Mouse (Mus musculus): ENCODE measurements at regions not wholly inside any gene's neighbourhood (a gene's known extent, or its start where the extent isn't known, plus 50 kb on each side); places are given as distances from the start of the nearest gene placed in this dataset.

GRCm38 (mm10) chr4:5379215-5379614 lies 586.1 kb upstream of the Impad1 start:
- 93% methylated on average over 1 of the region's 1 CpGs for WGBS
- Histone ChIP-seq H3K27ac (ENCODE audit: low read depth, low read length) (no peak overlapping the region), H3K27me3 (ENCODE audit: control insufficient read depth, insufficient read depth, low read length) (no peaks in the 10 kb centered on the region), H3K4me1 (ENCODE audit: control insufficient read depth, insufficient read depth, low read length) (no peaks in the 10 kb centered on the region), H3K9ac (replicated peaks; ENCODE audit: low read depth, low read length) (no peak overlapping the region), H3K9me3 (ENCODE audit: control insufficient read depth, low read length) (no peaks in the 10 kb centered on the region), H3K4me3 (ENCODE audit: low read depth, low read length) (no peak overlapping the region), H3K4me2 (ENCODE audit: low read depth, low read length) (no peak overlapping the region), H3K36me3 (ENCODE audit: control insufficient read depth, insufficient read depth, low read length) (no peaks in the 10 kb centered on the region)
- no peak for ATAC-seq (ENCODE audit: low read depth)

GRCm38 (mm10) chr4:5358274-5358673 lies 565.1 kb upstream of the Impad1 start:
- Histone ChIP-seq H3K4me3 (ENCODE audit: low read depth, low read length) (no peak overlapping the region), H3K9me3 (ENCODE audit: control insufficient read depth, low read length) (no peaks in the 10 kb centered on the region), H3K9ac (replicated peaks; ENCODE audit: low read depth, low read length) (no peak overlapping the region), H3K4me1 (ENCODE audit: control insufficient read depth, insufficient read depth, low read length) (no peaks in the 10 kb centered on the region), H3K27me3 (ENCODE audit: control insufficient read depth, insufficient read depth, low read length) (no peaks in the 10 kb centered on the region), H3K4me2 (ENCODE audit: low read depth, low read length) (no peak overlapping the region), H3K27ac (ENCODE audit: low read depth, low read length) (no peak overlapping the region), H3K36me3 (ENCODE audit: control insufficient read depth, insufficient read depth, low read length) (no peaks in the 10 kb centered on the region)
- no peak for ATAC-seq (ENCODE audit: low read depth)
- 89% methylated on average over 1 of the region's 1 CpGs for WGBS

GRCm38 (mm10) chr4:5346226-5346625 lies 553.1 kb upstream of the Impad1 start:
- no peak overlapping the region for H3K27ac ChIP-seq (ENCODE audit: low read depth, low read length)
- H3K9ac ChIP-seq (replicated peaks; ENCODE audit: low read depth, low read length), result no peak overlapping the region
- no peak for ATAC-seq (ENCODE audit: low read depth)
- 84% methylated on average over 3 of the region's 3 CpGs for WGBS
- no peak overlapping the region for H3K4me3 ChIP-seq (ENCODE audit: low read depth, low read length)
- no peaks in the 10 kb centered on the region for H3K9me3 ChIP-seq (ENCODE audit: control insufficient read depth, low read length)
- H3K4me2 ChIP-seq (ENCODE audit: low read depth, low read length), result no peak overlapping the region
- H3K27me3 ChIP-seq (ENCODE audit: control insufficient read depth, insufficient read depth, low read length), result no peaks in the 10 kb centered on the region
- H3K36me3 ChIP-seq (ENCODE audit: control insufficient read depth, insufficient read depth, low read length), result no peaks in the 10 kb centered on the region
- no peaks in the 10 kb centered on the region for H3K4me1 ChIP-seq (ENCODE audit: control insufficient read depth, insufficient read depth, low read length)

GRCm38 (mm10) chr4:5344739-5345138 lies 551.6 kb upstream of the Impad1 start:
- Histone ChIP-seq H3K4me3 (ENCODE audit: low read depth, low read length) (no peak overlapping the region), H3K9ac (replicated peaks; ENCODE audit: low read depth, low read length) (no peak overlapping the region), H3K4me1 (ENCODE audit: control insufficient read depth, insufficient read depth, low read length) (no peaks in the 10 kb centered on the region), H3K27ac (ENCODE audit: low read depth, low read length) (no peak overlapping the region), H3K4me2 (ENCODE audit: low read depth, low read length) (no peak overlapping the region), H3K27me3 (ENCODE audit: control insufficient read depth, insufficient read depth, low read length) (no peaks in the 10 kb centered on the region), H3K9me3 (ENCODE audit: control insufficient read depth, low read length) (no peaks in the 10 kb centered on the region), H3K36me3 (ENCODE audit: control insufficient read depth, insufficient read depth, low read length) (no peaks in the 10 kb centered on the region)
- no peak for ATAC-seq (ENCODE audit: low read depth)
- 94% methylated on average over 4 of the region's 4 CpGs for WGBS

- ATAC-seq (ENCODE audit: low read depth), result no peak
- Histone ChIP-seq H3K27me3 (ENCODE audit: control insufficient read depth, insufficient read depth, low read length) (no peaks in the 10 kb centered on the region), H3K9ac (replicated peaks; ENCODE audit: low read depth, low read length) (no peak overlapping the region), H3K4me2 (ENCODE audit: low read depth, low read length) (no peak overlapping the region), H3K27ac (ENCODE audit: low read depth, low read length) (no peak overlapping the region), H3K36me3 (ENCODE audit: control insufficient read depth, insufficient read depth, low read length) (no peaks in the 10 kb centered on the region), H3K4me3 (ENCODE audit: low read depth, low read length) (no peak overlapping the region), H3K9me3 (ENCODE audit: control insufficient read depth, low read length) (no peaks in the 10 kb centered on the region), H3K4me1 (ENCODE audit: control insufficient read depth, insufficient read depth, low read length) (no peaks in the 10 kb centered on the region)
- WGBS, result 89% methylated on average over 2 of the region's 2 CpGs
These were observed 551.2 kb upstream of the Impad1 start for GRCm38 (mm10) chr4:5344311-5344710.

- WGBS, result 80% methylated on average over 4 of the region's 4 CpGs
- no peaks in the 10 kb centered on the region for H3K27me3 ChIP-seq (ENCODE audit: control insufficient read depth, insufficient read depth, low read length)
- no peaks in the 10 kb centered on the region for H3K9me3 ChIP-seq (ENCODE audit: control insufficient read depth, low read length)
- H3K9ac ChIP-seq (replicated peaks; ENCODE audit: low read depth, low read length), result no peak overlapping the region
- H3K4me3 ChIP-seq (ENCODE audit: low read depth, low read length), result no peak overlapping the region
- ATAC-seq (ENCODE audit: low read depth), result no peak
- no peaks in the 10 kb centered on the region for H3K36me3 ChIP-seq (ENCODE audit: control insufficient read depth, insufficient read depth, low read length)
- no peak overlapping the region for H3K27ac ChIP-seq (ENCODE audit: low read depth, low read length)
- H3K4me1 ChIP-seq (ENCODE audit: control insufficient read depth, insufficient read depth, low read length), result no peaks in the 10 kb centered on the region
- no peak overlapping the region for H3K4me2 ChIP-seq (ENCODE audit: low read depth, low read length)
These were observed 544.2 kb upstream of the Impad1 start for GRCm38 (mm10) chr4:5337158-5337896.

- Histone ChIP-seq H3K4me1 (ENCODE audit: control insufficient read depth, insufficient read depth, low read length) (no peaks in the 10 kb centered on the region), H3K9me3 (ENCODE audit: control insufficient read depth, low read length) (no peaks in the 10 kb centered on the region), H3K4me3 (ENCODE audit: low read depth, low read length) (no peak overlapping the region), H3K27me3 (ENCODE audit: control insufficient read depth, insufficient read depth, low read length) (no peaks in the 10 kb centered on the region), H3K27ac (ENCODE audit: low read depth, low read length) (no peak overlapping the region), H3K4me2 (ENCODE audit: low read depth, low read length) (no peak overlapping the region), H3K9ac (replicated peaks; ENCODE audit: low read depth, low read length) (no peak overlapping the region), H3K36me3 (ENCODE audit: control insufficient read depth, insufficient read depth, low read length) (no peaks in the 10 kb centered on the region)
- ATAC-seq (ENCODE audit: low read depth), result no peak
- WGBS, result 83% methylated on average over 2 of the region's 2 CpGs
These were observed 541.9 kb upstream of the Impad1 start for GRCm38 (mm10) chr4:5335030-5335429.

- H3K9me3 ChIP-seq (ENCODE audit: control insufficient read depth, low read length), result no peaks in the 10 kb centered on the region
- H3K36me3 ChIP-seq (ENCODE audit: control insufficient read depth, insufficient read depth, low read length), result no peaks in the 10 kb centered on the region
- H3K4me3 ChIP-seq (ENCODE audit: low read depth, low read length), result no peak overlapping the region
- no peak overlapping the region for H3K27ac ChIP-seq (ENCODE audit: low read depth, low read length)
- no peak overlapping the region for H3K4me2 ChIP-seq (ENCODE audit: low read depth, low read length)
- no peaks in the 10 kb centered on the region for H3K27me3 ChIP-seq (ENCODE audit: control insufficient read depth, insufficient read depth, low read length)
- no peak overlapping the region for H3K9ac ChIP-seq (replicated peaks; ENCODE audit: low read depth, low read length)
- WGBS, result 83% methylated on average over 5 of the region's 5 CpGs
- ATAC-seq (ENCODE audit: low read depth), result no peak
- H3K4me1 ChIP-seq (ENCODE audit: control insufficient read depth, insufficient read depth, low read length), result no peaks in the 10 kb centered on the region
These were observed 535.5 kb upstream of the Impad1 start for GRCm38 (mm10) chr4:5328497-5329194.

- no peak overlapping the region for H3K27ac ChIP-seq (ENCODE audit: low read depth, low read length)
- H3K9ac ChIP-seq (replicated peaks; ENCODE audit: low read depth, low read length), result no peak overlapping the region
- no peaks in the 10 kb centered on the region for H3K36me3 ChIP-seq (ENCODE audit: control insufficient read depth, insufficient read depth, low read length)
- no peak overlapping the region for H3K4me3 ChIP-seq (ENCODE audit: low read depth, low read length)
- no peaks in the 10 kb centered on the region for H3K4me1 ChIP-seq (ENCODE audit: control insufficient read depth, insufficient read depth, low read length)
- H3K9me3 ChIP-seq (ENCODE audit: control insufficient read depth, low read length), result no peaks in the 10 kb centered on the region
- no peaks in the 10 kb centered on the region for H3K27me3 ChIP-seq (ENCODE audit: control insufficient read depth, insufficient read depth, low read length)
- WGBS, result 74% methylated on average over 2 of the region's 2 CpGs
- no peak for ATAC-seq (ENCODE audit: low read depth)
- no peak overlapping the region for H3K4me2 ChIP-seq (ENCODE audit: low read depth, low read length)
These were observed 534.1 kb upstream of the Impad1 start for GRCm38 (mm10) chr4:5327171-5327661.
